Mouse (Mus musculus): Measurements from ENCODE around the gene Psmb8.

The Psmb8 gene

DNA sequence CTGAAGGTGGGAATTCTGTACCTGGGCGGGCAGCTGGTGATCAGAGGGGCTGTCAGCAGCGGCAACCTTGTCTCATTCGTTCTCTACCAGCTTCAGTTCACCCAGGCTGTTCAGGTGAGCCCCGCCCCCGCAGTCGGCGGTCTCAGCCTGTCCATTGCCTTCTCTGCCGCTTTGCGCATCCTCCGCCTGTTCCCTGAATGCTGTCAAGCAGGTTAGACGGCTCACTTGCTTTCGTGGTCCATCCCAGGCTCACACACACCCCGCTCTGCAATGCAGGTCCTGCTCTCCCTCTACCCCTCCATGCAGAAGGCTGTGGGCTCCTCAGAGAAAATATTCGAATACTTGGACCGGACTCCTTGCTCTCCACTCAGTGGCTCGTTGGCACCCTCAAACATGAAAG is 4.7 kb upstream of the Psmb8 start:
- no peak for DNase-seq (ENCODE audit: low read depth, low spot score)

DNA sequence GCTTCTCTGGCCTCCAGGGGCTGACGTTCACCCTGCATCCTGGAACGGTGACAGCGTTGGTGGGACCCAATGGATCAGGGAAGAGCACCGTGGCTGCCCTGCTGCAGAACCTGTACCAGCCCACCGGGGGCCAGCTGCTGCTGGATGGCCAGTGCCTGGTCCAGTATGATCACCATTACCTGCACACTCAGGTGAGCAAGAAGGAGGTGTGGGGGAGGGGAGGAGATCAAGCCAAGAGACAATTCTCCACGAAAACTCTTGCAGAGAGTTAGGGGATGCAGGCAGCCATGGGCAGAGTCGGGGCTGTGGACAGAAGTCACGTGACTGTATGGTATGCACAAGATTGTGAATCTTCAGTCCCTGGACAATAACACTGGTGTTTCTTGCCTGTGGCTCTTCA is 4.1 kb upstream of the Psmb8 start:
- DNase-seq (ENCODE audit: low read depth, low spot score), result no peak

DNA sequence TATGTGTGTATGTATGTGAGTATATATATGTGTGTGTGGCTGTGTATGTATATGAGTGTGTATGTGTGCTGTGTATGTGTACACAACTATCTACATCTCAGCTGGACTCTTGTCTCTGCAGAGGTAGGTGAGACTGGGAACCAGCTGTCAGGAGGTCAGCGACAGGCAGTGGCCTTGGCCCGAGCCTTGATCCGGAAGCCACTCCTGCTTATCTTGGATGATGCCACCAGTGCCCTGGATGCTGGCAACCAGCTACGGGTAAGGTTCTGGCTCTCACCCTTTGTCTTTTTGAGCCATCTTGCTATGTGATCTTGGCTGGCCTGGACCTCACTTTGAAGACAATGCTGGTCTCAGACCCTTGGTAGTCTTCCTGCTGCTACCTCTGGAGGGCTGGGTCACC is 2.8 kb upstream of the Psmb8 start:
- DNase-seq (ENCODE audit: low read depth, low spot score), result no peak

DNA sequence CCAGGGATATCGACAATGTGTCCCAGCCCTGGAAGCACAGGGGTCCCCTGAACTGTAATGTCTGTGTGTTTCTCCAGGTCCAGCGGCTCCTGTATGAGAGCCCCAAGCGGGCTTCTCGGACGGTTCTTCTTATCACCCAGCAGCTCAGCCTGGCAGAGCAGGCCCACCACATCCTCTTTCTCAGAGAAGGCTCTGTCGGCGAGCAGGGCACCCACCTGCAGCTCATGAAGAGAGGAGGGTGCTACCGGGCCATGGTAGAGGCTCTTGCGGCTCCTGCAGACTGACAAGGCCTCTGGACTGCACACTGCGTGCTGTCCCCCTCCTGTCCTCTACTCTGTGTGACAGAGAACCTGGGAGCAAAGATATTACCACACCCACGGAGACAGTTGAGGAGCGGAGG is 1.0 kb upstream of the Psmb8 start:
- DNase-seq (ENCODE audit: low read depth, low spot score), result no peak

DNA sequence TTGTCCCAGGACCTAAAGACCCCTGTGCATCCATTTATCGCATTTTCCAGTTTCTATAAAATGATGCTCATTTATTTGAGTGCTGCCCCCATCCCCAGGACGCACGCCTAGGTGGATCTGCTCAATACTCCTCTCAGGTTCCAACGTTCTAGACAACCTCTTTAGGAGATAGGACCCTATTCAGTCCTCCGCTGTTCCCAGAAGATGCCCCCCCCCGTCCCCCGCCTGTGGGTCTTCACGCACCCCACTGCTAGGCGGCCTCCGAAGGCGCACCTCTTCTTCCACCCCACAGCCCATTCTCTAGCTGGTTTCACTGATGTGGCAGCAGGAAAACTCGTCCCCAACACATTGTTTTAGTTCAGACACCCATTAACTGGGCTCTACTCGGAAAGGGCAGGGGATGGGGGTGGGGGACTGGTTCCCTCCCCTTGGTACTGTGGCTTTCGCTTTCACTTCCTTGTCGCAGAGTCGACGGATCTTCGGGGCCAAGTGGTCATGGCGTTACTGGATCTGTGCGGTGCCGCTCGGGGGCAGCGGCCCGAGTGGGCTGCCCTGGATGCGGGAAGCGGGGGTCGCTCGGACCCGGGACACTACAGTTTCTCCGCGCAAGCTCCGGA is 491 bp downstream of the Psmb8 start:
- DNase-seq (ENCODE audit: low read depth, low spot score), result no peak

DNA sequence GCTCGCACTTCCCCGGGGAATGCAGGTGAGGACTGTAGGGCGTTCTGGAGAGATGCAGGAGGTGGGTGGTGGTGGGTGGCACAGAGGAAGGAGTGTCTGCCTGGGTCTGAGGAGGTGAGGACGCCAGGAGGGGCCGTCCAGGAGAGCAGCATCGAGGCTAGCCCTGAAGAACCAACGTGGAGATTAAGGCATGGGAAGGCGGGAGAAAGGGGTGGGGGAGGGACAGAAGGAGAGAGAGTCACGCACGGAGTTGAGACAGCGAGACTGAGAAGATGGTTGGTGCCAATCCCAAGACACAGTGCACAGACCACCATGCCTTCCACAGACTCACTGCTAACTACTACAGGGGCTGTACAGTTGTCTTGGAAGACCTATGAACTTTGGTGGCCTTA is 996 bp downstream of the Psmb8 start:
- no peak for DNase-seq (ENCODE audit: low read depth, low spot score)

DNA sequence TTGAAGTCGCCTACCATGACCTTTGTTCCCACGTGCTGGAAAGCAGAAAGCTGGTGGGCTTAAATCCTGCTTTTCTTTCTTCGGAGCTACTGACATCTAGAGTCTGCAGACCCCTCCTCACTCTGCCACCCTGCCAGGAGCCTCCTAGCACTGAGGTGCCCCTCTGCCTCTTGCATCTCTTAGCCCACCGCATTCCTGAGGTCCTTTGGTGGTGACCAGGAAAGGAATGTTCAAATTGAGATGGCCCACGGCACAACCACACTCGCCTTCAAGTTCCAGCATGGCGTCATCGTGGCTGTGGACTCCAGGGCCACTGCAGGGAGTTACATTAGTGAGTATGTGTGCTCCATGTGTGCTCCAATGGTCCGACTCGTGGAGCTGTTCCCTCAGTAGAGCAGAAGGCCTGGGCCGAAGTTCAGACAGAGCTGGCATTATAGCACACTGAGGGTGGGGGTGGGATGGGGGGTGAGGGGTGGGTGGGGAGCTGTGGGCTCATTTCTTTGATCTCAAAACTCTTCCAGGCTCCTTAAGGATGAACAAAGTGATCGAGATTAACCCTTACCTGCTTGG is 1.6 kb downstream of the Psmb8 start:
- no peak for DNase-seq (ENCODE audit: low read depth, low spot score)

DNA sequence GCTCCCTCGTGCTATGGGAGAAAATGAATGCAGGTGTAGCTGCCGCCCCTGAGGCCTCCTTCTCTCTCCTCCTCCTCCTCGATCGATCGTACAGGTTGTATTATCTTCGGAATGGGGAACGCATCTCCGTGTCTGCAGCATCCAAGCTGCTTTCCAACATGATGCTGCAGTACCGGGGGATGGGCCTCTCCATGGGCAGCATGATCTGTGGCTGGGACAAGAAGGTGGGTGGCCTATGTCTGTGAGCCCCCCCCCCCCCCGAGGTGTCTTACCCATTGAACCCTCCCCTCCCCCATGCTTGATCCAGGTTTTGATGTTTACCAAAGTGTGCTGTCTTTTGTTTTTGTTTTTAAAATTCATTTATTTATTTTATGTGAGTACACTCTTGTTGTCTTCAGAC is 2.5 kb downstream of the Psmb8 start:
- no peak for DNase-seq (ENCODE audit: low read depth, low spot score)

DNA sequence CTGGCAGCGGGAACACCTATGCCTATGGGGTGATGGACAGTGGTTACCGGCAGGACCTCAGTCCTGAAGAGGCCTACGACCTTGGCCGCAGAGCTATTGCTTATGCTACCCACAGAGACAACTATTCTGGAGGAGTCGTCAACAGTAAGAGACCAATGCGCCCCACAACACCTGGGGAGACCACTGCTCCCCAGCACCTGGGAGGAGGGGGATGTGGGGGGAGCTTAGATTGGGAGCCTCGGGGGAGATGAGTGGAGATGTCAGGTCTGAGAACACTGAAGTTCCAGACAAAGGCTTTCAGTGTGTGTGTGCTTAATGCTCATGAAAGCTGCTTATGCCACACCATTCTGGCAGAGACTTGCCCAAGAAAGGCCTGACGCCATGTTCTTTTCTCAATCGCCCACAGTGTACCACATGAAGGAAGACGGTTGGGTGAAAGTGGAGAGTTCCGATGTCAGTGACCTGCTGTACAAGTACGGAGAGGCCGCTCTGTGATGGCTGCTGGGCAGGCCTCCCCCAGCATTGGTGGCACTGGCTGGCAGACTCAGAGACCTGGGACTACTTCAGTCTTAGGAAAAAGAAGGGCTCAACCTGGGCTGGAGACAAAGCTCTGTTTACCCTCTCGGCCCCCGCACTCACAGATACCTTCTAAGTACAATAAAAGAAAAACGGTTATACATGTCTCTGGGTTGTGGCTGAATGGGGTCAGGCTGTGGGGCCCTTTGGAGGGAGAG is 3.4 kb downstream of the Psmb8 start:
- DNase-seq (ENCODE audit: low read depth, low spot score), result no peak

DNA sequence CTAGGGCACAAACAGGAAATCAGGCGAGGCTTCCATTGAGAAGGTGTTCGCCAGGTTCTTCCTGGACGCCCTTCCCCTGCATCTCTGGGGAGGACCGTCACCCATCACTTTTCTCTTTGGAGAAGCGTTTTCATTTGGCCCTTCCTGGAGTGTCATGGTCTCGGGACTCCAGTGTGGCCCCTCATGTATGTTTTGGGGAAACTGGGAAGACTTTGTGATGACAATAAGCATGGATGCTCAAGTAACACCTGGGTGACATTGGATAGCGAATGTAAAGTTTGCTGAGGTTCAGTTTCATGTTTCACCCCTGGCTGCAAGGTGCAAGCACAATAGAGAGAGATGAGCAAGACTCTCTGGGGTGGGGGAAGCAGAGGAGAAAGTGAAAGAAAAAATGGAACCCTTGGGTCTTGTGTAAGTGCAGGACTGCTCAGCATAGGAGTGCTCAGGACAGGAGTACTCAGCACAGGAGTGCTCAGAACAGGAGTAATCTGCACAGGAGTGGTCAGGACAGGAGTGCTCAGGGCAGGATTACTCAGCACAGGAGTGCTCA is 4.1 kb downstream of the Psmb8 start:
- DNase-seq (ENCODE audit: low read depth, low spot score), result no peak

DNA sequence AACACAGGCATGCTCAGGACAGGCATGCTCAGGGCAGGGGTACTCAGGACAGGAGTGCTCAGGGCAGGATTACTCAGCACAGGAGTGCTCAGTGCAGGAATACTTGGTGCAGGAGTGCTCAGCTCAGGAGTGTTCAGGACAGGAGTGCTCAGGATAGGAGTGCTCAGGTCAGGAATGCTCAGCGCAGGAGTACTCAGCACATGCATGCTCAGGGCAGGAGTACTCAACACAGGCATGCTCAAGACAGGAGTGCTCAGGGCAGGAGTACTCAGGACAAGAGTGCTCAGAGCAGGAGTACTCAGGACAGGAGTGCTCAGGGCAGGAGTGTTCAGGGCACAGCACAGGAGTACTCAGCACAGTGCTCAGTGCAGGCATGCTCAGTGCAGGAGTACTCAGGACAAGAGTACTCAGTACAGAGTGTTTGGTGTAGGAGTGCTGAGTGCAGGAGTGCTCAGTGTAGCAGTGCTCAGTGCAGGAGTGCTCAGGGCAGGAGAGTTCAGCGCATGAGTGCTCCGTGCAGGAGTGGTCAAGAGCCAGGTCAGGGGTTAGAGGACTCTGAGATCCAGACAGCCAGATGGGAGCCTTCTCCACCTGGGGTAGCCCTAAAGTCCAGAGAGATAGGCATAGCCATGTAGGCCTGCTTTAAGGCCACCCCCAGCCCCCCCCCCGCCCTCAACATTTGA is 5.4 kb downstream of the Psmb8 start:
- no peak for DNase-seq (ENCODE audit: low read depth, low spot score)

DNA sequence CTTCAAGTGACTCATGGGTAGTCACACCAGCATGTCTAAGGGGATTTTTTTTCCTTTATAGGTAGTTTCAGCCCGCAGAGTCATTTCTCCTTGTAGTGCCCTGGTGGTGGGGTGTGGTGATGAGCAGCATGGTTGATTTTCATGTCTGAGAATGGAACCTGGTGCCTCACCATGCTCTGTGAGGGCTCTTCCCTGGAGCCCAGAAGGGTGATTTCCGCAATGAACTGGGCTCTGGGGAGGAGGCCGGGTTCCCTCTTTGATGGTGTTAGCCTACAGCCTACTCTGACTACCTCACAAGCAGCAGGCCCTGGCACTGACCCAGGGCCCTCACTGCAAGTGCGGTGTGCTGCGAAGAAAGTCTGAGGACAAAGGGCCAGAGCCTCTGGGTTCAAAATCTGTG is 5.9 kb downstream of the Psmb8 start, which contains the start of gene Tap2:
Tap2 (plus strand) TSS at position 84 of the 400 bp plus-strand sequence.
- peak; percentile 34 for DNase-seq (ENCODE audit: low read depth, low spot score)

DNA sequence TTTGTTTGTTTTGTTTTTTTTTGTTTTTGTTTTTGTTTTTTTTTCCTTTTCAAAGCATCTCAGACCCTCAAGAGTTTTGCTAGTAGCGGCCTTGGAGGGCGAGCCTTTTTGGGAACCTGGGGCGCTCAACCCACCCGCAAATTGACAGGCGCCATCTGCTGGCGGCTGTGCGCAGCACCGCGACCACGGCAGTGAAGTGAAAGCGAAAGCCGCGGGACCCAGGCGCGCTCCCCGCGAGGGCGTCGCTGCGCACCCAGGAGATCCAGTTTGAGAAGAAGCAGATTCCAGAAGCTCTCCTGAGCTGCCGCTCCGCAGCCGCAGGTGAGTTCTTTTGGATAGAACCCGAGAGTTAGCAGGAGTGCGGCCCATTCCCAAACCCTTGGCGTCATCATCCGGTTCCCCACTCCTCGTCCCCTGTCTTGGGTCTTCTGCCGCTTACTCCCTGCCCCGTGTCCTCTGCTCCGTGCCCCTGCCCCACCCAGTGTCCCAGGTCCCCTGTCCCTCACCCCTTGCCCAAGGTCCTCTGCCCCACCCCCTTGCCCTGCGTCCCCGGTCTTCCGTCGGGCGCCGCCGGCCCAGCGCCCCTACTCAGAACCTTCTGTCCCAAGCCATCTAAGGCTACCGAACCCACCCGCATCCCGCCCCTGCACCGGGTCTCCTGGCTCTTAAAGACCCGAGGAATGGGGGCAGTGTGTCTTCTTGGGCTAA is 6.9 kb downstream of the Psmb8 start:
- peak; percentile 77 for DNase-seq (ENCODE audit: low read depth, low spot score)

DNA sequence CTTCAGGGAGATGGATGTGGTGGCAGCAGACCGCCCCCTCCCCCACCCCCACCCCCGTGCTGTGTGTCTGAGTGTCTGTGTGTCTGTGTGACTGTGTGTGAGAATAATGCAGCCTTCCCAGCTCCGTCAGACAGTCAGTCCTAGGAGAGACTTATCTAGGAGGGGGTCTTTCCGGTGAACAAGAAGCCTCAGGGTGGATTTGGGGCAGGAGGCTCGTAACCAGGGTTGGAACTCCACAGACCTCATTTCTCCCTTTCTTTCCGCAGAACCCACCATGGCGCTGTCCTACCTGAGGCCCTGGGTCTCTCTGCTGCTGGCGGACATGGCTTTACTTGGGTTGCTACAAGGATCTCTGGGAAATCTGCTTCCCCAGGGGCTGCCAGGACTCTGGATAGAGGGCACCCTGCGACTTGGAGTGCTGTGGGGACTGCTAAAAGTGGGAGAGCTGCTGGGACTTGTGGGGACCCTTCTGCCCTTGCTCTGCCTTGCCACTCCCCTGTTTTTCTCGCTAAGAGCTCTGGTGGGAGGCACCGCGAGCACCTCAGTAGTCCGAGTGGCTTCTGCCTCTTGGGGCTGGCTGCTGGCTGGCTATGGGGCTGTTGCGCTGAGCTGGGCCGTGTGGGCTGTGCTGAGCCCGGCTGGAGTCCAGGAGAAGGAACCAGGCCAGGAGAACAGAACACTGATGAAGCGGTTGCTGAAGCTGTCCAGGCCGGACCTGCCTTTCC is 7.7 kb downstream of the Psmb8 start:
- DNase-seq (ENCODE audit: low read depth, low spot score), result peak; percentile 24

DNA sequence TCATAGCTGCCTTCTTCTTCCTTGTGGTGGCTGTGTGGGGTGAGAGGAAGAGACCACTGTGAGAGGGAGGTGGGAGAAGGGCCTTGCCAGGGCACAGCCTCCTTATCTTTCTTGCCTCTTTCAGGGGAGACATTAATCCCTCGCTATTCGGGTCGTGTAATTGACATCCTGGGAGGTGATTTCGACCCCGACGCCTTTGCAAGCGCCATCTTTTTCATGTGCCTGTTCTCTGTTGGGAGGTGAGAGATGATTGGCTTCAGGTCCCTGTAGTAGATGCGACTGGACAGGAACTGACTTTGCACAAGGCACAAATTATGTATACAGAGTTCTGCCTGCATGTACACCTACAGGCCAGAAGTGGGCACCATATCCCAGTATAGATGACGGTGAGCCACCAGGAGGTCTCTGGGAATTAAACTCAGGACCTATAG is 8.2 kb downstream of the Psmb8 start:
- DNase-seq (ENCODE audit: low read depth, low spot score), result peak; percentile 73

DNA sequence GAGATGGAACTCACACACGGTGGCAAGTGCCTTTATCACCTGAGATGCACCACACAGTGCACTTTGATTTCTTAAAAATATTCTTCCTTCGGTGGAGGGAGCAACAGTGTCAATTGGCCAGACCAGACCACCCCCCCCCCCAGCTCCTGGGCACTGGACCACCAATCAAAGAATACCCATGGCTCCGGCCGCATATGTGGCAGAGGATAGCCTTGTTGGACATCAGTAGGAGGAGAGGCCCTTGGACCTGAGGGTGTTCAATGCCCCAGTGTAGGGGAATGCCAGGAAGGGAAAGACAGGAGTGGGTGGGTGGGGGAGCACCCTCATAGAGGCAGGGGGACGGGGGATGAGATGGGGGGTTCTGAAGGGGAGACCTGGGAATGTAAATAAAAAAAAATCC is 9.2 kb downstream of the Psmb8 start:
- no peak for DNase-seq (ENCODE audit: low read depth, low spot score)

DNA sequence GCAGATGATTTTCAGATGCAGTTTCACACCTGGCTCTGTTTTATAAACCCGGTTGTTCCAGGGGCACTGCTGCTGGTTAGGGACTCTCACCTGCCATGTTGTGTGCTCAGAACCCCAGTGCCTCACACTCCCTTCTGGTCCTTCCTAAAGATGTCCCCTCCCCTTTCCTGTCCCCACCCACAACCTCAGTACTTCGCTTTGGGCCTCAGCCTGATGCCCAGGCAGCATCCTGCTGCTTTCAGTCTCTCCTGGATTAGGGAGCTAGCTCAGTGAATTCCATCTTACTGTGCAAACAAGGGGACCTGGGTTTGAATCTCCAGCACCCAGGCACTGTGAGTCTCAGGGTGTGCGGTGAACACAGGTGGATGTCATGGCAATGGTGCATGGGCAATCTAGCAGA is 9.9 kb downstream of the Psmb8 start:
- no peak for DNase-seq (ENCODE audit: low read depth, low spot score)

DNA sequence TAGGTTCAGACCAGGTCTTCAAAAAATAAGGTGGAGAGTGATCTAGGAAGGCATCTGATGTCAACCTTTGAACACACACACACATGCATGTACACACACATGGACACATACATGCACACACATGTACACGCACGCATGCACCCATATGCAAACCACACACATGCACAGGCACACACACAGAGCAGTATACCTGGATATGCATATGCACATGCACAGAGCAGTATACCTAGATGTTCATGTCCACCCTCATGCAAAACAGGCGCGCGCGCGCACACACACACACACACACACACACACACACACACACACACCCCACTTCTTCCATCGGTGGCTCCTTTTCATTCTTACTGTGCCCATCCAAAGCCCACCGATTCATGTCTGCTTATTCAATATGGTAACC is 10.3 kb downstream of the Psmb8 start:
- no peak for DNase-seq (ENCODE audit: low read depth, low spot score)

DNA sequence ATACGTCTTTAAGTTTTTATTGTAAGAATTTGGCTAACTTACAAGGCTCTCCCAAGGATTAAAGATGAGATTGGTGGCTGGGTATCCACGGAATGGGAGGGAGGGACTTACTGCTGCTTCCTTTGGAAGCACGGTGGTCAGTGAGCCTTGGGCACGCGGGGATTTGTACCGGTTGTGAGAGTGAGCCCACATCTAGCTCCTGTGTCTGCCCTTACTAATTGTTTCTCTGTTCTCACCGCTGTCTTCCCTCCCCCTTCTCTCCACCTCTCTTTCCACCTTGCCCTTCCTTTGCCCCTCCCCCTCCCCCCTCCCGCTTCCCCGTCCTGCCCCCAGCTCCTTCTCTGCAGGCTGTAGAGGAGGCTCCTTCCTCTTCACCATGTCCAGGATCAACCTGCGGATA is 10.9 kb downstream of the Psmb8 start:
- DNase-seq (ENCODE audit: low read depth, low spot score), result no peak

DNA sequence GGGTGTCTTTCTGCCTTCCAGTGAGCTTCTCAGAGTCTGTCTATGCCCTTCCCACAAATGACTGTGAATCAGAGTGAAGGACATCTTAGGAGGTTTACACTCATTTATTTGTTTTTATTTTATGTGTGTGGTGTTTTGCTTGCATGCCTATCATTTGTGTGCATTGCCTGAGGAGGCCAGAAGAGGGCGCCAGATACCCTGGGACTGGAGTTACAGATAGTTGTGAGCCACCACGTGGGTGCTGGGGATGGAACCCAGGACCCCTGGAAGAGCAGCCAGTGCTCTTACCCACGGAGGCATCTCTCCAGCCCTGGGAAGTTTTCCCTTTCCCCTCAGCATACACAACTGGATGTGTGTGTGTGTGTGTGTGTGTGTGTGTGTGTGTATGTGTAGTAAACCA is 12.2 kb downstream of the Psmb8 start:
- peak; percentile 14 for DNase-seq (ENCODE audit: low read depth, low spot score)

DNA sequence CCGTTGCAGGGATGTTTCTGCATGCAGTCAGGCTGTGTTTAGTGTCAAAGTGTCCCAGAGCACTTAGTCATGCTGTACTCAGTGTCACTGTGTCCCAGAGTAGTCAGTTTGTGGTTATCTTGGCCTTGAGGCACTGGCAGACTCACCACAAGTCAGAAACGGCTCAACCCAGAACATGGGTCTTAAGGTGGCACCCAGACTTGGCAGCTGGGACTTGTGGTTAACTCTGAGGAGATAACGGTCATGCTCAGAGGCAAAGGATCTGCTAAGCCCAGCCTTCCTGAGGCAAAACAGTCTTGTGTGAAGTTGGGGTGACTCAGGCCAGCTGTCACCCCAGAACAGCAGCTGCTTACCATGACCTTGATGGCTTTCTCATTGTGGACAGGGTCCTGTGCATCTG is 13.1 kb downstream of the Psmb8 start:
- DNase-seq (ENCODE audit: low read depth, low spot score), result peak; percentile 63
